Mouse (Mus musculus): Measurements from ENCODE around the gene Vegfd. TPM values are rescaled to one million over a fixed set of nuclear protein-coding genes. Genes with fewer than 3 reads are reported as not detected.
A peak's percentile ranks its signal among the peaks of the same experiment; 100 is the strongest.

Gene Vegfd
- 0.52 and 0.74 TPM in 2 replicates for polyA plus RNA-seq (2015; fragmentation: Nextera tagmentation; extraction: Ambion mirVana)

DNA sequence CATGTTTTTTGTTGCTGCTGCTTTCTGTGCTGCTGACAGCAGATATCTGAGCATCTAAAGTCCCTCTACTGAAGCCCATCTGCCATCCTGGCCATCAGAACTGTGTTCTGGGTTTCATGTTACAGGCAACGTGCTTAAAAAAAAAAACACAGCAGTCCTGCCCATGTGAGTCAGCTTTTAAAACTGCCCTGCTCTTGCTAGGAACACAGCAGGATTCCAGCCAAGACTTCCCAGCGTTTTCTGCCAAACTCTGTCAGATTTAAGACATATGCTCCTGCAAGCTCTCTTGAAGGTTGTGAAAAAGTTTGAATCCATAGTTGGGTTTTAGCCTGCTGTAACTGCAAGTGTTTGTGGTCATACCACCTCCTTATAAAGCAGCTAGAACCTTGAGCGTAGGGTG lies at the start of gene Vegfd:
TSS of gene Vegfd (plus strand) at position 298 of the 400 bp plus-strand sequence.
- Histone ChIP-seq H3K27ac (no peak within 1 kb of the TSS), H3K4me1 (replicated peaks) (no peaks in the 10 kb centered on the region), H3K9ac (no peak within 1 kb of the TSS), H3K36me3 (no peaks in the 10 kb centered on the region), H3K9me3 (no peaks in the 10 kb centered on the region), H3K4me3 (no peak within 1 kb of the TSS), H3K4me2 (no peak within 1 kb of the TSS), H3K27me3 (no peaks in the 10 kb centered on the region)
- 45% methylated on average over 3 of the region's 3 CpGs for WGBS
- ATAC-seq (ENCODE audit: low FRiP score) = no peak

DNA sequence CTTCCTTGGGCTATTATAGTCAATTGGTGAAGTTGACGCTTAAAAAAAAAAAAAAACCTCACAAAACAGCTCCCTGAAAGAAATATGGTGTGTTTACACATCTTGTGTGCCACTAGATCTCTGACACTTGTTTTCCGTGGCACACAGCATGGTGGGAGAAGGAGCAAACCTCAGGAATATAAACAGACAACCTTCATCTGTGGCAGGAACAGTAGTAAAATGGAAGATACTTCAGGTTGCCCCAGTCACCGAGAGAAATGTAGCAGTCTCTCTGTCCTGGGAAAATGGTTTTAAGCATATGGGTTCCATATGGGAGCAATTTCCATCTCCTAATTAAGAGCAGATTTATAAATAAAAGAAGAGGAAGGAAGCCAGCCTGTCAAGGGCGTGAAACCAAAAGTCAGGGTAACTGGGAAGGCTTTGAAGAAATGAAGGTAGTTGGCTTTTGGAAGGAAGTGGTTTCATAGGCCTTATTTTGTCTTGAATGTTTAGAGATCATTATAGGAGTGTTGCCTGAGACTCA lies 49.7 kb upstream of the Vegfd start:
- no peak for ATAC-seq (ENCODE audit: low FRiP score)
- no peak overlapping the region for H3K4me2 ChIP-seq
- no peaks in the 10 kb centered on the region for H3K9me3 ChIP-seq
- 79% methylated on average over 4 of the region's 4 CpGs for WGBS
- H3K27ac ChIP-seq = no peak overlapping the region
- no peaks in the 10 kb centered on the region for H3K4me1 ChIP-seq (replicated peaks)
- no peak overlapping the region for H3K9ac ChIP-seq
- H3K27me3 ChIP-seq = 0 out of 2 replicates have a peak, but pooled peaks cover 5% of the 10 kb centered on the region
- no peaks in the 10 kb centered on the region for H3K36me3 ChIP-seq
- H3K4me3 ChIP-seq = no peak overlapping the region

DNA sequence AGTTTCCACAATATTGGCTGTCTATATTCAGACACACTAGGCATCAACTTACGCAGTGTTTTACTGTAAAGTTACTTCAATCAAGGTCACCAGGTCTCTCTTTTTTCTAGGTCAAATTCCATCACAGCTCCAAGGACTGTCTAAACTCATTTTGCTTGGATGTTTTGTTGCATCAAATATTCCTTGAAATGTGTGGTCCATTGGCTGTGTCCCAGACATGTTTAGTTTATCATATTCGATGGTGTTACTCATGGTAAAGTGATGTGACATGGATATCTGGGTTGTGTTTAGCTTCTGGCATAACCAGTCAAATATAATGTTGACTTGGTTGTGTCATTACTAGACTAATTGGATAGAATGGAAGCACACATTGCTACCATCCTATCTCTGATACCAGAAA lies 42.8 kb upstream of the Vegfd start:
- WGBS = 91% methylated on average over 2 of the region's 2 CpGs
- Histone ChIP-seq H3K4me1 (replicated peaks) (no peaks in the 10 kb centered on the region), H3K9me3 (no peaks in the 10 kb centered on the region), H3K27me3 (no peaks in the 10 kb centered on the region), H3K36me3 (no peaks in the 10 kb centered on the region), H3K9ac (no peak overlapping the region), H3K4me3 (no peak overlapping the region), H3K27ac (no peak overlapping the region), H3K4me2 (no peak overlapping the region)
- no peak for ATAC-seq (ENCODE audit: low FRiP score)

- ATAC-seq (ENCODE audit: low FRiP score) = no peak
- Histone ChIP-seq H3K9ac (no peak overlapping the region), H3K4me3 (no peak overlapping the region), H3K36me3 (no peaks in the 10 kb centered on the region), H3K4me2 (no peak overlapping the region), H3K4me1 (replicated peaks) (no peaks in the 10 kb centered on the region), H3K27me3 (no peaks in the 10 kb centered on the region), H3K9me3 (no peaks in the 10 kb centered on the region), H3K27ac (no peak overlapping the region)
- WGBS = 79% methylated on average over 3 of the region's 3 CpGs
Observed at GRCm38 (mm10) chrX:164330766-164331165, 42.4 kb upstream of the Vegfd start.

- Histone ChIP-seq H3K4me2 (no peak overlapping the region), H3K4me1 (replicated peaks) (no peaks in the 10 kb centered on the region), H3K9ac (no peak overlapping the region), H3K9me3 (no peaks in the 10 kb centered on the region), H3K4me3 (no peak overlapping the region), H3K27me3 (no peaks in the 10 kb centered on the region), H3K36me3 (no peaks in the 10 kb centered on the region), H3K27ac (no peak overlapping the region)
- WGBS = 93% methylated on average over 4 of the region's 4 CpGs
- ATAC-seq (ENCODE audit: low FRiP score) = no peak
Observed at GRCm38 (mm10) chrX:164338591-164338990, 34.6 kb upstream of the Vegfd start.

- WGBS = 92% methylated on average over 4 of the region's 4 CpGs
- no peak for ATAC-seq (ENCODE audit: low FRiP score)
- H3K9me3 ChIP-seq = no peaks in the 10 kb centered on the region
- H3K27me3 ChIP-seq = no peaks in the 10 kb centered on the region
- no peaks in the 10 kb centered on the region for H3K4me1 ChIP-seq (replicated peaks)
- H3K4me3 ChIP-seq = no peak overlapping the region
- no peaks in the 10 kb centered on the region for H3K36me3 ChIP-seq
- no peak overlapping the region for H3K27ac ChIP-seq
- no peak overlapping the region for H3K4me2 ChIP-seq
- no peak overlapping the region for H3K9ac ChIP-seq
Observed at GRCm38 (mm10) chrX:164345359-164345938, 27.7 kb upstream of the Vegfd start.

DNA sequence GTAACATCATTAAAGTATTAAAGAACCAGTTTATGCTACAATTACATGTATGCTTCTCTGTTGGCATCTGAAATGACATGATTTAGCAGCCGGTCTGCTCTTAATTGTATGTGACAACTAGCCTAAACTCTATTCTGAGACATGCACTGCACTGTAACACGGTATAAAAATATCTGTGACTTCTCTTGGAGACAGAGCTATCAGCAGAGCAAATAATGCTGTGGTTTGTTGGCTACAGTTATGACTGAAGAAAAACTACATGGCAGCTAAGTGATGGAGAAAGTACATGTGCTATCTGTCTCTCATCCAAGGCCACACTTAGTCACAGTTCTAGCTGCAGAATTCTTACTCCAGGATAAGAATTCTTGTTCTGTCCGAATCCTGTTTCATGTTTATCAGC lies 24.2 kb upstream of the Vegfd start:
- Histone ChIP-seq H3K9ac (no peak overlapping the region), H3K27ac (no peak overlapping the region), H3K9me3 (no peaks in the 10 kb centered on the region), H3K4me2 (no peak overlapping the region), H3K4me3 (no peak overlapping the region), H3K27me3 (no peaks in the 10 kb centered on the region), H3K36me3 (no peaks in the 10 kb centered on the region), H3K4me1 (replicated peaks) (no peaks in the 10 kb centered on the region)
- 80% methylated on average over 3 of the region's 3 CpGs for WGBS
- no peak for ATAC-seq (ENCODE audit: low FRiP score)

GRCm38 (mm10) chrX:164365153-164365865 lies 7.9 kb upstream of the Vegfd start:
- Histone ChIP-seq H3K9me3 (no peaks in the 10 kb centered on the region), H3K36me3 (no peaks in the 10 kb centered on the region), H3K4me2 (no peak overlapping the region), H3K4me1 (replicated peaks) (no peaks in the 10 kb centered on the region), H3K27ac (no peak overlapping the region), H3K9ac (no peak overlapping the region), H3K27me3 (no peaks in the 10 kb centered on the region), H3K4me3 (no peak overlapping the region)
- WGBS = 90% methylated on average over 4 of the region's 4 CpGs
- no peak for ATAC-seq (ENCODE audit: low FRiP score)

DNA sequence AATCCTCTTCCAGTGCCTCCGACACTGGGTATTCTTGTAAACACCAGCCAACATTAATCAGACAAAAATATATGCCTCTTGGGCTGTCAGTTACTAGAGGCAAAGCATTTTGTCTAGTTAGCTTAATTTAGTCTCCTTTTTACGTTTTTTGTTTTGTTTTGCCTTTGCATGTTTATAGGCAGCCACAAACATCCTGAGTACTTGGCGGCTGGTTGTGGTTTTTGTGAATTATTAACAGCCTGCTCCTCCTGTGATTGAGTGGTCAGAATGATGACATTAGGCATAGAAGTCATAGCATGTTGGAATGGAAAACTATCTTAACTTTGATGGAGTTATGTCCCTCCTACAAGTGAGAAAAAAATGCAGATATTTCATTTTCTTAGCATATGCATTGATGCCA lies 2.6 kb upstream of the Vegfd start:
- H3K27ac ChIP-seq = no peak overlapping the region
- no peak for ATAC-seq (ENCODE audit: low FRiP score)
- no peak overlapping the region for H3K9ac ChIP-seq
- no peak overlapping the region for H3K4me2 ChIP-seq
- H3K9me3 ChIP-seq = no peaks in the 10 kb centered on the region
- no peak overlapping the region for H3K4me3 ChIP-seq
- no peaks in the 10 kb centered on the region for H3K36me3 ChIP-seq
- no peaks in the 10 kb centered on the region for H3K27me3 ChIP-seq
- H3K4me1 ChIP-seq (replicated peaks) = no peaks in the 10 kb centered on the region
- WGBS = 83% methylated on average over 3 of the region's 3 CpGs

DNA sequence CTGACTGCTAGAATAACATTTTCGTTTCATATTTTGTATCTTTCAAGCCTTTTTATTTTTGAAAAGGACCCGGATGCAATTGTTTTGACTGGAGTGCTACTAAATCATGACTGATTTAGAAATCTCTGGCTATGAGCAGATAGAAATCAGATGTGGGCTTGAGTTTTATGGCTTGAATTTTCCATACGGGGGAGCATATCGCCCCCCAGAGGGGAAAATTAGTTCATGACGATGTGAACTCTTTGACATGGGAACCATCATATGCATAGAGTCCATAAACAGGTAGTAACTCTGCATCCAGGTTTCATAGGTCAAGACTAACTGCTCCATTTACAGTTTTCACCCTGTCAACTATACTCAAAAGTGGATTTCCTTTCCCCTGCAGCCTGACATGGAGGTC lies 1.4 kb downstream of the Vegfd start:
- H3K4me1 ChIP-seq (replicated peaks) = no peaks in the 10 kb centered on the region
- WGBS = 61% methylated on average over 5 of the region's 5 CpGs
- no peak overlapping the region for H3K9ac ChIP-seq
- no peaks in the 10 kb centered on the region for H3K36me3 ChIP-seq
- no peak overlapping the region for H3K4me2 ChIP-seq
- no peak for ATAC-seq (ENCODE audit: low FRiP score)
- no peaks in the 10 kb centered on the region for H3K9me3 ChIP-seq
- H3K27ac ChIP-seq = no peak overlapping the region
- no peak overlapping the region for H3K4me3 ChIP-seq
- H3K27me3 ChIP-seq = no peaks in the 10 kb centered on the region

- ATAC-seq (ENCODE audit: low FRiP score) = no peak
Observed at GRCm38 (mm10) chrX:164379721-164380120, 6.5 kb downstream of the Vegfd start.

DNA sequence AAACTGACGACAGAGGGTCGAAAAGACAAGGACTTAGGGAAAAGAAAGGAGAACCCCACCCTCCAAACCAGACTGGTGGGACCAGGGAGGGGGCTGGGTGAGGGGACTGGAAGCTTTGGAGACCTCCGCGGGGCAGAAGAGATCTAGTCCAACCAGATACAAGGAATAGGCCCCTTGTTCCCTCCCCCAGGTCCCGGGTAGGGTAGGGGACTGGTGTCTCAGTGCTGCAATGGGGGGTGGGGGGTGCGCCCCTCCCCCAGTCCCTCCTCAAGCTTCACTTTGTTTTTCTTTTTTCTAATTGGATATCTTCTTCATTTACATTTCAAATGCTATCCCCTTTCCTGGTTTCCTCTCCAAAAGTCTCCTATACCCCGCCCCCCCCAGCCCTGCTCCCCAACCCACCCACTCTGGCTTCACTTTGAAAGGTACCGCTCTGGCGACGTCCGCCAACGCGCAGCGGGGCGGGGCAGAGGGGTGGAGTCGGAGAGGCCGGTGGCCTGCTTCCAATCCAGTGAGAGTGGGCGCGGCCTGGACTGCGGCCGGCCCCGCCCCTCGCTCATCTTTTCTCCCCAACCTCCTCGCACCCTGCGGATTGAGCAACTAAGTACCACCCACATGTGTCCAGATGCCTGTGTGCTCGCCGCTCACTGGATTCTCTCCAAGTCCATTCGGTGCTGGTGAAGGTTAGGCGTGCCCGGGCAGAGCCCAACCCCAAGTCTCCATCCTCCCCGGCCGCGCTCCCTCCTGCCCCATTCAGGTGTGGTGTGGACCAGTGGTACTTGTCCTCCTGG lies 8.6 kb downstream of the Vegfd start:
- Histone ChIP-seq H3K9me3 (no peaks in the 10 kb centered on the region), H3K27ac (no peak overlapping the region), H3K4me1 (replicated peaks) (no peaks in the 10 kb centered on the region), H3K36me3 (no peaks in the 10 kb centered on the region), H3K9ac (peak overlapping the region; percentile 43; the same call in 1 of the 2 replicates), H3K4me3 (peak overlapping the region; percentile 41), H3K27me3 (0 out of 2 replicates have a peak, but pooled peaks cover 3% of the 10 kb centered on the region), H3K4me2 (peak overlapping the region; percentile 65)
- WGBS = 19% methylated on average over 32 of the region's 33 CpGs
- peak; percentile 99 for ATAC-seq (ENCODE audit: low FRiP score)

More at GRCm38 (mm10) chrX:164379721-164380120, 6.5 kb downstream of the Vegfd start:
- Histone ChIP-seq H3K27ac (no peak overlapping the region), H3K36me3 (no peaks in the 10 kb centered on the region), H3K4me2 (no peak overlapping the region), H3K9ac (no peak overlapping the region), H3K9me3 (no peaks in the 10 kb centered on the region), H3K4me3 (no peak overlapping the region), H3K4me1 (replicated peaks) (no peaks in the 10 kb centered on the region), H3K27me3 (0 out of 2 replicates have a peak, but pooled peaks cover 3% of the 10 kb centered on the region)
- WGBS = 83% methylated on average over 4 of the region's 4 CpGs
